Mouse (Mus musculus): ENCODE measurements around the gene Nap1l5.

Nap1l5 gene

DNA sequence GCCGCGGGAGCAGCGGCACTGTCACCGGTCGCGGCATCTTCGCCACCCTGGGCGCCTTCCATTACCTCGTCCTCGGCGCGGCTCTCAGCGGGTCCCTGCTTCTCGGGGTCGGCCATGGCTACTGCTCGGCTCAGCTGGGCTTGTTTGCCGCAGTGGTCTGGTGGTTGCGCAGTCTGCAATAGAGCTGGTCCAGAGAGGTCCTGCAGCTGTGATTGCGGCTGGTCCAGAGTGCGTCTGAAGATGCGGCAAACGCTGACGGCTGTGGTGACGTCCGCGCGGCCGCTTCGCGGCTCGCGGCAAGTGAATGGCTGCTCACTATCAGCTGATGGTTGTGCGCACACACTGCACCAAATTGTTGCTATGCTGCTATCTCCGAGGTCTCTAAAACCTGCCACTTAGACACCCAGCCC lies at the start of gene Nap1l5:
Gene Nap1l5 (minus strand): TSS at position 225 of the 410 bp plus-strand sequence.
- in situ Hi-C loops (cut with MboI, MseI) = no loop called here

DNA sequence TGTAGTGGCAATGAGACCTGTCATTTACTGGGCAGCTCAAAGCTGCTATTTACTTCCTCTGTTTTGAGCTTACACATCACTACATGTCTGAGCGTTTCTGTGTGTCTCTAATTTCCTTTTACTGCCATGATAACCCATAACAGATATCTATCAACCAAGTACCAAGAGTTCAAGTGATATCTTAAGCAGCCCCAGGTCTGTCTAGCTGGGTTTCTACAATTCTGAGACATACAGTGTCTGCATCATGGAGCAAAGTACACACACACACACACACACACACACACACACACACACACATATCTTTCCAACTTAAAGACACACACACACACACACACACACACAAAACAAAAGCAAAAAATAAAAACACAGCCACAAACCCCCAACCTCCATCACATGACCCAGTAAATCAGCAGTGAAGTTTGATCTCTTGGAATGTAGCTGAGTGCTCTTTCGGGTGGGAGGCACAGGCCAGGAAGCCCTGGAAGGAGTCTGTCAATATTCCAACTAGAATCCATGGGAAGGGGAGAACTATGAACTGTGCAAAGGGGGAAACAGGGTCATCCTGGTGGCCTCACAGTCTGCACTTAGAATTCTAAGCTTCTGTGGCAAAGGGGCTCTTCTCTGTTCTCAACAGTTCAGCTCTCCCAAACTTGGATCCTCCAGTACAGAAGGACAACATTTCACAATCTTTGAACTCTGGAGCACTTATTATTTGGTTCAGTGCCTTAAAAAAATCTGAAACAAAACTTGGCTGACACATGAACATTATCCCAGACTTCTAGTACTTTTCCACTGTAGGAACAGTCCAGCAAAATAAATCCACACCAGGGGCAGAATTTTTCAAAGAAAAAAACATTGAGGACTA lies 44.5 kb upstream of the Nap1l5 start:
- in situ Hi-C loops (cut with MboI, MseI) = no loop called here

DNA sequence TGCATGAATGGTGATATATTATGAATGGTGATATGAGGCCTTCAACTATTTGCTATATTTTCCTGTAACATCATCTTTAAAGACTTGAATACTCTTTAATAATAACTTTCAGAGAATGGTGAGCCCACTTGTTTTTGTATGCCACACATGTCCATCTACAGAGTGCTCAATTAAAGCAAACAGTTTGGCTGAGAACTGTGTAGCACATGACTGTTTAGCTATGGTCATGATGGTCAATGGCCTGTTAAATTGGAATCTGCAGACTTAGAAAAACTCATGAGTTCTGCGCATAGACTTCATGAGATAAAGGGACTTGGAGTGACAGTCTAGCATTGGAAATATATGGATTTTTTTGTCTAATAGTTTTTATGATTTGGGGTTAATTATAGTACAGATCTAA lies 43.5 kb upstream of the Nap1l5 start:
- in situ Hi-C loops (cut with MboI, MseI) = no loop called here

DNA sequence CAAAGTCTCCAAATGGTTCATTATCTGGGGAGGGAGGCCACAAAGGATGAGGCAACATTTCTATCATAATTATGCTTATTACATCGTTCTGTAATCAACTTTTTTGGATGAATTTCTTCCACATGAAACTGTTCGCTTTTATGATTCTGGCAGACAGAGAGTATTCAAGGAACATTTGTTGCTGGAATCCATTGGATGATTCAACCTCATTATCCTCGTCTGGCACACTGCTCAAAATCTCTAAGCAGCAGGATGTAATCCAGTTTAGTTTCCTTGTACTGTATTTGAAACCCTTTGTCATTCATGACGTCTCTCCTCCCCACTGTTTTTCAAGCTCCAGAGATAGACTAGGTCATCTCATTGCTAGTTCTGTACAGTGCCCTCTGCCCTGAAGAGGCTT lies 40.0 kb upstream of the Nap1l5 start:
- in situ Hi-C loops (cut with MboI, MseI) = no loop called here

GRCm38 (mm10) chr6:58946246-58946645 lies 39.4 kb upstream of the Nap1l5 start:
- in situ Hi-C loops (cut with MboI, MseI) = no loop called here

GRCm38 (mm10) chr6:58943958-58944357 lies 37.1 kb upstream of the Nap1l5 start:
- in situ Hi-C loops (cut with MboI, MseI) = no loop called here

- in situ Hi-C loops (cut with MboI, MseI) = no loop called here
These were observed 35.4 kb upstream of the Nap1l5 start for GRCm38 (mm10) chr6:58942276-58942675.

GRCm38 (mm10) chr6:58937726-58938125 lies 30.9 kb upstream of the Nap1l5 start:
- in situ Hi-C loops (cut with MboI, MseI) = no loop called here

DNA sequence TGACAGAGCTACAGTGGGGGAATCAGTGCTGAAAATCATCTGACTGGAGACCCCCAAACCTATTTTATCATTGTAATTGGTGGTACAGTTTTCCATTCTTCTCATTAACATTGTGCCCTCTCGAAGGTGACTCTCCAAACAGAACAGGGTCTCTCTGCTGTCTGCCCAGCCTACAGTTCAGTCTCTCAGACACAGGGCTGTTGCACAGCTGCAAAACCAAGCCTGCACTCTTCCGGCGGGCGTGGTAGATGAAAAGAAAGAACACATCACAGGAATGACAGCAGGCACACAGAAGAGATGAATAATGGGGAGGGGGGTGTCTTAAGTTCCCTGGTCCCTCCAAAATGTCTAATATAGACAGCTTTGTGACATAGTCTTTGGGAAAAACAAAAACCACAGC lies 27.3 kb upstream of the Nap1l5 start:
- in situ Hi-C loops (cut with MboI, MseI) = no loop called here

- in situ Hi-C loops (cut with MboI, MseI) = no loop called here
These were observed 26.5 kb upstream of the Nap1l5 start for GRCm38 (mm10) chr6:58933189-58933913.

GRCm38 (mm10) chr6:58932515-58933188 lies 25.8 kb upstream of the Nap1l5 start:
- in situ Hi-C loops (cut with MboI, MseI) = no loop called here

GRCm38 (mm10) chr6:58931149-58931548 lies 24.3 kb upstream of the Nap1l5 start:
- in situ Hi-C loops (cut with MboI, MseI) = no loop called here

DNA sequence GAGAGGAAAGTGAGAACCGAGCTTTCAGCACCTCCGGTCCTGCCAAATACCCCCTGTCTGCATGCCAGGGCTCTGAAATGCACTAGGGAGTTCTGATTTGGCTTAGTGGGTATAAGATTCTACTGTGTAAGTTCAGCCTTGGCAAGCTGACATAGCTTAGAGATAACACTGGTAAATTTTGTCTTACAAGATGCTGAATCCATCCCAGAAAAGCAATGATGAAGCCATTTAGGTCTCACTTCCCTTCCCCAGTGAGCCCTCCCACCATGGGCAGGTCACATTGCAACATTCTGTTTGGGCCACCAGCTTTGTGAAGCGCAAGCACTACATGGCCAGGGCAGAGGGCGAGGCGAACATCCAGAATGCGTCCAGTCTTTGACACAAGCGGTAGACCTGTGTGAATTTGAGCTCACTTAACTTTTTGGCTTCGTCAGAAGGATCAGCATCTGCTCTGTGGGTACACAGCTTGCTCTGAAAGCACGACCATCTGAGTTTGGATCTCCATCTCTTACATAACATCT lies 23.1 kb upstream of the Nap1l5 start:
- in situ Hi-C loops (cut with MboI, MseI) = no loop called here

- in situ Hi-C loops (cut with MboI, MseI) = no loop called here
These were observed 21.0 kb upstream of the Nap1l5 start for GRCm38 (mm10) chr6:58927881-58928280.

DNA sequence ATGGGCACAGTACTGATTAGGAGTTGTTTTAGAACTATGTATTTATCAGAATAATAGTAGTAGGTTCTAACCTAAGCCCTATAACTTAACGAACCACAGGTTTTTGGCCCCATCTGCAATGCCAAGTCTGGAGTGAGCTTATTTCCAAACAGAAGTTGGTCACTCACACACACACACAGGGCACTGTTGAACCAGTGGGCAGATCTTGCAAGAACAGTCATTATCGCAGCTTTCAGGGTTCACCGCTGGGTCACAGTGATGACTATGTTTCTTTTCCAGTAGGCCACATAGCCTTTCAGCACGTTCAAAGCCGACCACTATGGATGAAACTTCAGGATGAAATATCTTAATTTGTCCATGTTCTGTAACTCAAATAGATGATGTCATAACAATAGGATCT lies 15.6 kb upstream of the Nap1l5 start:
- in situ Hi-C loops (cut with MboI, MseI) = no loop called here

DNA sequence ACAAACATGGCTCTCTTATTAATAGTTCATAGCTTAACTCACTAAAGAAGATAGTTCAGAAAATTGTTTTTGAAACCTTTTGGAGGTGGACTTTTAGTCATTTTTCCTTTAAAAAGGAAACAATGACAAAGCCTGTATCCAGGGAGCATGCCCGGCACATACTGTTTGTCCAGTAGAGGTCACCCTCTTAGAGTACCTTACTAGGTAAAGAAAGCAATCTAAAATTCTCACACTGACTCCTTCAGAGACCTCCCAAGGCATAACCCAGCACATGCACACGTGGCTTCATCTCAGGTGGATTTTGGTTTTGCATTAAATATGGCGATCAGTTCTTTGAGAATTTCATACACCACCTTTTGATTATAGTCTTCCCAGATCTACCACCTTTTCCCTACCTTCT lies 14.7 kb upstream of the Nap1l5 start:
- in situ Hi-C loops (cut with MboI, MseI) = no loop called here

- in situ Hi-C loops (cut with MboI, MseI) = no loop called here
These were observed 13.9 kb upstream of the Nap1l5 start for GRCm38 (mm10) chr6:58920735-58921134.

DNA sequence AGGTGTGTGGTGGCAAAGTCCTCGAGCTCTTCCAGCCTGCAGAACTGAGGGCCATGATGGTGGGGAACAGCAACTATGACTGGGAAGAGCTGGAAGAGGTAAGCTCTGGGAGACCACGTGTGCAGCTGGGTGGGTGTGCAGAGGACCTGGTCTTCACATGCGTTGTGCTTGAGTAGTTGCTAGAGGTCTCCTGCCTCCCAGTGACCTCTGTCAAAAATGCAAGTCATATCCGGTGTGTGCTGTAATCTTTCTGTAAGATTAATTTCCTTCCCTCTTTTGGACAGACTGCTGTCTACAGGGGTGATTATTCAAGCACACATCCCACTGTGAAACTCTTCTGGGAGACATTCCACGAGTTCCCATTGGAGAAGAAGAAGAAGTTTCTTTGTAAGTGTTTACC lies 9.6 kb upstream of the Nap1l5 start:
- in situ Hi-C loops (cut with MboI, MseI) = no loop called here

- in situ Hi-C loops (cut with MboI, MseI) = no loop called here
These were observed 7.1 kb upstream of the Nap1l5 start for GRCm38 (mm10) chr6:58913971-58914370.

DNA sequence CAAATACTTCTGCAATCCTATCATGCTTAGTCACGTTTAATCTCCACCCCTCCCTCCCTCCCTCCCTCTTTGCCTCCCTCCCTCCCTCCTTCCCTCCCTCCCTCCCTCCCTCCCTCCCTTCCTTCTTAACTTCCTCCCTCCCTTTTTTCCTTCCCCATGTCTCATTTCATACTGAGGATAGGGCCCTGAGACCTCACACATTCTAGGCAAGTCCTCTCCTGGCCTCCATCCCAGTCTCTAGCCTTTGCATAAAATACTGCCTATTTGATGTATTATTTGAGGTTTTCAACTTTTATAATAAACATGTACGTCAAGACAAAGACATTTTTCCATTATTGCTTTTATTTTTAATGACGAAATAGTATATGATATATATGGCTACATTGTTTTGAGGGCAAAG lies 6.7 kb upstream of the Nap1l5 start:
- in situ Hi-C loops (cut with MboI, MseI) = no loop called here

DNA sequence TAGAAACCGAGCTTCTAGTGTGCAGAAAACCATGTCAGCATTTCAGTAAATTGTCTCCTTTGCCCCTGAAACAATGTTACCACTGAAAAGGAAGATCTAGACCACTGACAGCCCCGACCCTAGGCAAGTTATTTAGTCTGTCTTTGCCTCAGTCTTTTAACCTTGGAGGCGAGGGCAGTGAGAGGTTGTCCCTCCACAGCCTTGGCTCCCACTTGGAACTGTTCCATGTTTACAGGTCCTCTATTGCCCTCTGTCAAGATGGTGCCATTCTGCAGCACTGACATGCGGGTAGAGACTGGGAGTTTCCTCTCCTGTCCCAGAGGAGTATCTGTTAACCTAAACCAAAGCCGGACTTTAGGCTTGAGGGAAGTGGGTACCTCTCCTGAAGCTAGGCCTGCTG lies 6.0 kb upstream of the Nap1l5 start:
- in situ Hi-C loops (cut with MboI, MseI) = no loop called here

GRCm38 (mm10) chr6:58907791-58908190 lies 915 bp upstream of the Nap1l5 start:
- in situ Hi-C loops (cut with MboI, MseI) = no loop called here
